Mouse (Mus musculus): ENCODE measurements around the gene Atp6v1g3. TPM values are rescaled to one million over a fixed set of nuclear protein-coding genes. Genes with fewer than 3 reads are reported as not detected.
A peak's percentile ranks its signal among the peaks of the same experiment; 100 is the strongest.

Atp6v1g3 gene
- total RNA-seq, 4 experiments from 2014 or later, result not detected

DNA sequence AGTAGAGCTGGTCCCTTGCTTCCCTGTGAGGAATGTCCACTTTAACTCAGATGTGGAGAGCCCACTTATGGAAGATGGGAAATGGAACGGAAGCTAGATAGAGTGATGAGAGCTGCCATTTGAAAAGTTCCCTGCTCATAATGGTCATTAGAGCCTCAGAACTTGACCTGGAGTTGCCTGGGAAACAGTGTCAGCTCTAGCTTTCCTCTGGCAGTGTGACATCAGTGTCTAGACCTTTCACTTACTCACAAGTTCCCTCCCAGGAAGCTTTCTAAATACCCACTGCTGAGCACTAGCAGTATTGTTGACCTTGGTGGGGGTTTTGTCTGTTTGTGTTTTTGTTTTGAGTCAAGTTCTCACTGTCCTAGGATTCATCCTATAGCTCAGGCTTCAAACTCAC lies 15.2 kb downstream of the Atp6v1g3 start:
- DNase-seq (ENCODE audit: low spot score in 2 of 2), result no peak

DNA sequence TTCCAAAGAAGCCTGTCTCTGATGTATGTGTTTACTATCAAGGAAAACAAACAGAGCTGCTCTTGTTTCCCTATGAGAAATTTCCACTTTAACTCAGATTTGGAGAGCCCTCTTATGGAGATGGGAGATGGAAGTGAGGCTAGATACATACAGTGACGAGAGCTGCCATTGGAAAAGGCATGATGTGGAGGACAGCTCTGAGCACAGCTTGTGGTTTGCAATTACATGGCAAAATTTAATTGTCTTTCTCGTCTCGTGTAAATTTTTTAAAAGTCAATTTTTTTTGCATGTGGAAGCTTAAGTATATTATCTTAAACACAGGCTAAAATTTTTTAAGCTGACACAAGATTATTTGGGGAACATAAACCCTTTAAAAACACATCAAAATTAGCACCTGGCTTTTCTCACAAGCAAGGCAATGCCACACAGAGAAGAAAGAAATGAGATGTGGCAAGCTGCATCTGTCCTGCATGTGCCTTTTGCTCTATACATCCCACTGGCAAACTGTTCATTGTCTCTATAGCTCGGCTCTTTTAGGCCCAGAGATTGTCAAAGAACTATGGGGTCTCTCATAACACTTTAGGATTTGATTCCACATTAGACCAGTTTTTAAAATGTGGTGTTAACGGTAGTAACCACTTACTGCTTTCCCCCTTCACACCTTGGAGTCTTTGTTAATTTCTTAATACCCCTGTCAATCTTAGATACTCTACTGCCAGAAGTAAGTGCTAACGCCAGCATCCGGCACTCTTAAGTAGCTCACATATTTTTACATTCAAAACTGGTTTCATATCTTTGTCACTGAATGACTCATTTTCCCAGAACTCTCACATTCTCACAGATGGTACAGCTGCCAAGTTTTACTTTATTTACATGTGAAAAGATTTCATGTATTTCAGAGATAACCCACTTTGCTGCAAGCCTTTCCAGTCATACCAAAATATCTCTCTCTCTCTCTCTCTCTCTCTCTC lies 16.2 kb downstream of the Atp6v1g3 start:
- DNase-seq (ENCODE audit: low spot score in 2 of 2), result no peak

DNA sequence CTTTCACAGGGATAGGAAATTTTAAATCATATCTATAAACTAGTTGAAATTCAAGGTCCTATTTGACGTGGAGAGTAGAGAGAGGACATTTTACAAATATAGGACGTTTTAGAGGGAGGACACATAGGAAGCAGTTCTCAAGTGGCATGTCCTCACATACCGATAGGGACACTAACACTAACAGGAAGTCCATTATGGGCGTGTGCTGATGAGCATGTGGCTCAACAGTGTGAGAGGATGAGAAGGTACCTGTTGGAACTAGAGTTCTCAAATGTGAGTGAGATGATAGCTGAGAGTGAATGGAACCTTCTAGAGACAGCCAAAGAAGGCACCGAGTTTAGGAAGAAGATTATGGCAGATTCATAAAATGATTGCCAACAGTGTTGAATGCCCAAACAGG lies 17.9 kb downstream of the Atp6v1g3 start:
- no peak for DNase-seq (ENCODE audit: low spot score in 2 of 2)

DNA sequence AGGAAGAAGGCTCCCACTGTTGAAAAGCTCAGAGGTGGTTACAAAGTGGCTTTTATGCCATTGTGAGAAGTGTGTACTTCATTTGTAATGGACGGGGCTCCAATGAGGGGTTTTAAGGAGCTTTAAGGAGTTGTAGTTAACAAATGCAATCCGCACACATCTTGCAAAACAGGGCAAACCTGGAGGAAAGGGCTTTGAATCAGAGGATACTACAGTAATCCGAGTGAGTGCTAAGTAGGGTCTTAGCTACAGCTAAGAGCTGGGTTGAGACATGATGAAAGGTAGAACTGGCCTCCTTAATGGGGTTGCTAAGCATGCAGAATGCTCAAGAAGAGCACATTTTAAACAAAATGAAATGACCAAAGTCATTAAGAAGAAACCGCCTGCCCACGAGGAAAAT lies 20.9 kb downstream of the Atp6v1g3 start:
- no peak for DNase-seq (ENCODE audit: low spot score in 2 of 2)

DNA sequence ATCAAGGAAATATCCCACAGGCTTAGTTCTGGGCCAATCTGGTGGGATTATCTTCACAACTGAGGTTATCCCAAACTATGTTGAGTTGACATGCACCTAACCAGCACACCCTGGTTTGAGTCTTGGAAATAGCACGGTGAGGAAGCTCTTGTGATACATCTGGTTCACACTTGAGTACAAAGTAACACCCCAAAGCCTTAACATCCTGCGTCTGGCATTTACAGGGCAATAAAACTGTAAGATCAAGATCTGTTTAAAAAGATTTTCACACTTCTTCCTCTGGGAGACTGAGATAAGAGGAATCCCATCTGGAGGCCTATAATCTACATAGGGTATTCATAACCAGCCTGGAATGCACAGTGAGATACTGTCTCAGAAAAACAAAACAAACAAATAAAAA lies 24.6 kb downstream of the Atp6v1g3 start:
- DNase-seq (ENCODE audit: low spot score in 2 of 2), result no peak

DNA sequence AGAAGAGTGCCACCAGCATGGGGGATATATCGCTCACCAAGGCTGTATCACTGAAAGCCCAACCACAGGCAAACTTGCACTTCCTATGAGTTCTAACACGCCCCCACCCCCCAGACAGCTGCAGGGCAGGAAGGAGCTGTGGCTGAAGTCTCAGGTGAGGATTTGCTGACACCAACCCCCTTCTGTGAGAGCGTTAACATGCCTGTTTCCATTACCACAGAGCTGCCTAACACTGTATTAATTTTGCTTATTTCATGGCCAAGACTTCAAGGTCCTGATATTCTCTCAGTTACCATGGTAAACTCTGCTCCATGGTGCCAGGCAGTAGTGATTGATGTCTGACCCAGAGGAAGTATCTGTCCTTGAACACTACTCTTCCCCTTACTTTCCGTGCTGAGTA lies 26.0 kb downstream of the Atp6v1g3 start:
- no peak for DNase-seq (ENCODE audit: low spot score in 2 of 2)

DNA sequence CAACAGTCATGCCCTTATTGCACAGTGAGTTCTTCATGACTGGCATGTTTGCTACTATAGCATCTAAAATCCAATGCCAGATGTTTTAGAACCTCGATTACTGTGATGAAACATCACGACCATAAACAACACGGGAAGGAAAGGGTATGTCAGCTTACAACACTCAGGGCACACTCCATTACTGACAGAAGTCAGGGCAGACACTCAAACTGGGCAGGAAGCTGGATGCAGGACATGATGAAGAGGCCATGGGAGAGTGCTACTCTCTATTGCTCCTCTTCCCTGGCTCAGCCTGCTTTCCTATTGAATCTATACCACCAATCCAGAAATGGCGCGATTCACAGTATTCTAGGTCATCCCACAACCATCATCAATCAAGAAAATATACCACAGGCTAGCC lies 28.4 kb downstream of the Atp6v1g3 start:
- DNase-seq (ENCODE audit: low spot score in 2 of 2), result no peak

DNA sequence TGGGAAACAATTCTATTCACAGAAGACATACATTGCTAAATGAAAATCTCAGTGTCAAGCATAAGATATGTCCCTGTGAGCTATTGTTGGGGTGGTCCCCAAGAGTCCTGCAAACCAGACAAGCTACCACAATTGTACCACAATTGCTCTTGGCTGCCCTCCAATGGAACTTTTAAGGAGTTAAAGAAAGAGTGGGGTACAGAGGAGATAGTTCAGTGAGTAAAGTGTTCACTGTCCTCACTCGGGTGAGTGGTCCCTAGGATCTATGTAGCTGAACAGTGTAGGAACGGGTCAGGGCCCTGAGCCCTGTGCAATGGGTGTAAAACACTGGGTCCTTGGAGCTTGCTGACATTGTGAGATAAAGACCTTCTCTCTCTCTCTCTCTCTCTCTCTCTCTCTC lies 29.2 kb downstream of the Atp6v1g3 start:
- DNase-seq (ENCODE audit: low spot score in 2 of 2), result no peak

DNA sequence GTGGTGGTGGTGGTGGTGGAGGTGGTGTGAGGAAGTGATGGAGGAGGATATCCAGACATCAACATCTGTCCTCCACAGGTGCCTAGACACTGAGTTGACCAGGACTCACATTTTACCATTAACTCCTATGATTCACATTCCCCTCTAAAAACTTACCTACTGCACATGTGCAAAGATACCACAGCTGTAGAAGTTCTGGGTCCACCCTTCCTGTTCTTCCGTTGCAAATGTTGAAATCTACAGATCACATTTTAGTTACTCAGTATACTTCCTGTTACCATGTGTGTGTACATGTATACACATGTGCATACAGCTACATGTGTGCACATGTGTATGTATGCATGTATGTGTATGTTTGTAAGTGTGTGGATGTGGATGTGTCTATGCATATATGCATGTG lies 29.8 kb downstream of the Atp6v1g3 start:
- DNase-seq (ENCODE audit: low spot score in 2 of 2), result no peak

DNA sequence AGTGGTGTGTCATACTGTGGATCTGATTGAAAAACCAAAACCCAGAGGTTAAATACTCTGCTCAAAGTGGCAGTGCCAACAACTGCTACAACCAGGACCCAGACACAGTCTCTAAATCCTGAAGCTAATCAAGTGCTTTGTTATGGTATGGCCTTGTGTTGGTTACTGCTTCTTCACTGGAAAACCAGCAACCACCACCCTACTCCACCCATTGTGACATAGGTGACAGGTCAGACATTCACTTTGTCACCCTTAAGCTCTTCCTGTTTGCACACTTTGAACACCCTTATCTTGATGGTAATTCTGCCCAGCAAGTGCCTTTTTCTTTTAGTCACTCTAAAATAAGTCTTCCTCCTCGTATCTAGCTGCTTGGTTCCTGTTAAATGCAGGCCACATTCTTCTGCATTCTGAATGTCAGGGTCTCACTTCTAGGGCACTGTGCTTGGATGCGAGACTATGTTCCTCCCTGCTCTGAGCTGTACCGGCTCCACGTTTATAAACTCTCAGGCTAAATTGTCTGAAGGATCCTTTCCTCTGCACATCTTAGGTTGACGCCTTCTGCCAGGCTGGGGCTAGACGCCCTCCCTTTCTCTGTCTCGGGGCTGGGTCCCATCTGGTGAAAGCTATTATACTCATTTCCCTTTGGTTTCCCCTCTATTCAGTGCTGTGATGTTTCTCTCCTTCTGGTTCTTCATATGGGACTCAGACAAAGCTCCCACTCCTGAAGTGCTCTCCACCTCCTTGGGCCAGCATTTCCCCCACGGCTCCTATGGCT lies 30.8 kb downstream of the Atp6v1g3 start:
- no peak for DNase-seq (ENCODE audit: low spot score in 2 of 2)

DNA sequence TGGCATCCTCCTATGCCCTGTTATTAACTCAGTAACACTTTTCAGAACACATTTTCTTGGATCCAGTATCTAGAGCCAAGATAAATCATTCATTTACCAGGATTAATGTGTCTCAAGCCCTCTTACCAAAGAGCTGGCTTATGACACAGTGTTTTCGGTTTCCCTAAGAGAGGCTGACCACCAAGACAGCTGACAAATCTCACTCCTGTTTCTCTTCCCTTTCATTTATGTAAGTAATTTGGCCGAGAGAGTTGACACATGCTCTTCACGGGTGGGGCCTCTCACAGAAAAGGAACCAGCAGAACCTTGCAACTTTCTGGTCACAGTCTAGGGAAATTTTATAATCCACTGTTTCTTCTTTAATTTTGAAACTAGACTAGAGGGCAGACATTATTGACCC lies 49.1 kb downstream of the Atp6v1g3 start:
- no peak for DNase-seq (ENCODE audit: low spot score in 2 of 2)

DNA sequence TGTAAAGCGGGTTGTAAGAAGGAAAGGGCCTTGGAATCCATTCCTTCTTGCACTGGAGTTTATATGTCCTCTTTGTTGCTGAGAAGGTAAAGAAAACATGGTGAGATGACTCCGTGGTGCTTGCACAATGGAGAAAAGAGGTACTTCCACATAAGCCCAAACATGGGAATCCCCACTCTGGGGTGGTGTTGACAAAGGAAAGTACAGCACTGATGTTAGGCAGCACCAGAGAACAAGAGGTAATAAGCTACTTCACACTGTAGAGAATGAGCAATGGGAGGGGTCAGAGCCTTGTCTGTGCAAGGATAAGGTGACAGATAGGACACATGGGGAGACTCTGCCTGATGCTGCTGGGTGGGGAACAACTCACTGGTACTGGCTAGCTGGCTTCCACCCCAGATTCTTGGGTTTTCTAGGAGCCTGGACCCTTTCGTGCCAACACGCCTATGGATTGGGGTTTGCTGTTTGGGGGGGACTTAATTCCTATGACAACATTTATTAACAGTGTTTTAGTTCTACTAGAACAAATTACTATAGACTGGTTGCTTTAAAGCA lies 49.6 kb downstream of the Atp6v1g3 start:
- no peak for DNase-seq (ENCODE audit: low spot score in 2 of 2)

DNA sequence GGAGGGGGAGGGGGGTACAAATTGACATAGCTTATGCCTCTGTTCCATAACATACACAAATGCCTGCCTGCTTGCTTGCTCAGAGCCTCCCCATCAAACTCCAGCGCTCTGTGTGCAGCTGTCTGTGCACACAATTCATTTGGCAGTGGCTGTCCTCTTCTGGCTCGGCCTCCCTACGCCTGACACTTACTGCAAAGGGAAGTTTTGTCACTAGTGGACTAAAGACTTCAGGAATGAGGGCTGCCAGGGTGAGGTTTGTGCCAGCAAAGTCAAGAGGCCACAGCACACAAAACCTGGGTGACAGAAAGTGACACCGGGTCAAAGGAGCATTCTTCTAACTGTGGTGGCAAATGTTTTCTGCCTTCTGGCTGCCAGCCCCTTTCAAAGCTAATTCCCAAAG lies 52.6 kb downstream of the Atp6v1g3 start:
- DNase-seq (ENCODE audit: low spot score in 2 of 2), result no peak

DNA sequence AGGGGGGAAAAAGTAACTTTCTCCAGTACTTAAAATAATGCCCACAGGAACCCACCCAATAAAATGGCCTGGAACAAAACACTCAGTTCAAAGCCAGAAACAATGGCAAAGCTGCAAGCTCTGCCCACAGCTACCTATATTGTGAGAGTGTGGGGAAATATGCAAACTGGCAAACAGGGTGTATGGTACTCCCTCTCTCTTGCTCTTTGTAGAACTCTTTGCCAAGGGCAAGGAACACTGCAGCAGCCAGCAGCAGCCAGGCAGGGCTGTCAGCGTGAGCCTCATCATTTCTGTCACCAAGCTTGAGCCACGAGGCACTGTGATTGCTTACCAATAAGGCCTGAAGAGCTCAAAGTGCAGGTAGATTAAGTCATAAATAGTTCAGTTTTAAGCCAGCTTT lies 53.0 kb downstream of the Atp6v1g3 start:
- no peak for DNase-seq (ENCODE audit: low spot score in 2 of 2)

DNA sequence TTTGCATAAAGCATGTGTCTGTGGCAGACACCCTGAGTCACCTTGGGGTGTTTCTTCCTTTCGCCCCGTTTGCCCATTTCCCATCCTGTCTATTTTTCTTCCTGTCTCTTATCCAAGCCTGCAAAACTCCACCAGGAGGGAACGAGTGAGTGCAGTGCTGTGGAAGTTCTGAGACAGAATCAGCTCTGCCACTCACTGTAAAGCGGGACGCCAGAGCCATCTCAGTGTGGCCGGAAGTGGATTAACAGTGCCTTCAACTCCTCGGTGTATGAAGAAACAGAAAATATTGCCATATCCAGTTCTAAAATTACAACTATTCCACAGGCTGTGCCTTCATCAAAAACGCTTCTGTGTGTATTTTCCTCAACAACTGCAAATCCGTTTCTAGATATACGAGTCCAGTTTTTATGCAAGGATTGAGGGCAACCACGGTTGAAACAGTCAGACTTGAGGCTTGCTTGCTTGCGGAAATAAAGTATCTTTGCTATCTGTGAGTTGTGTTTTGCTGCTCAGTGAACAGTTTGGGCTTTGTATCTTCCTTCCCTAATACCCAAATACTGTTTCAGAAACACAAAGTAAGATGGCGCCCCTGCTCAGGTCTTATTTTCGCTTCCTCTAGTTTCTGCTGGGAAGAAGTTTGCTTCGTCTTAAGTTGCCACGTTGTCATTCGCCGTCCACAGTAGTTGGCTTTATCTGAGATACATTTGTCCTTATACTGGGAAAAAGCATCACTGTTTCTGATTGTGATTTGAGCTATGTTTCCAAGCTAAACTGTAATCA lies 54.1 kb downstream of the Atp6v1g3 start:
- no peak for DNase-seq (ENCODE audit: low spot score in 2 of 2)

DNA sequence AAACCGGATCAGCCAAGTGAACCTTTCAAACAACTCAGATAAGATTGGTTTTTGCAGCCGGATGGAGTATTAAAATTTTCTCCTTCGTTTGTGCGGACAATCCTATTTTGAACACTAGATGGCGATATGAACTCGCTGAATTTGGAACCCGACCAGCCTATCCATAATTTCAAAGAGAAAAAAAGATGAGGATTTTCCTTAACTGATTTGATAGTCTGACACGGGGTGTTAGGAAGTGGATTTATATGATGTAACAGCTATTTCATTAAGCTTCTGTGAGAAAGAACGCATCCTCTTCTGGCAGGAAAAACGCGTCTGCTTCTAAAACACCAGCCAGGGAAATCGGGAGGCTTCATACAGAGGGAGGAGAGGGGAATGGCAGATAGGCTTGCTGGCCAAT lies 54.8 kb downstream of the Atp6v1g3 start:
- peak in 1 of 2 experiments; percentile 31 for DNase-seq (ENCODE audit: low spot score in 2 of 2)

DNA sequence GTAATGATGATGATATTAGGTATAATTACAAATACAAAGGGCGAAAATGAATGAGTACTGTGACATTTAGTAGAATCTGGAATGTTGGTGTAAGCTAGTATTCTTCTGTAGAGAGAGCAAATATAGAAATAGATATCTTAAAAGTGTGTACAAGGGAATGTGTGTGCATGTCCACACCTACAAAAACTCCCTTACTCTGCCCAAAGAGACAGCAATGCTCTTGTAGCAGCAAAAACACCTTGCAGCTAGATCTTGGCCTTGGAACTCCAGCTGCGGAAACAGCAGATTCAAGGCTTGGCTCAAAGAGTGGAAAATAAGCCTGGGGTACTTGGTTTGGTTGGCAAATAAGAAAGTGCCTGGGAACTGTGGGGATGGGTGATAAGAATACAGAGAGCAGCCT lies 57.0 kb downstream of the Atp6v1g3 start:
- no peak for DNase-seq (ENCODE audit: low spot score in 2 of 2)

DNA sequence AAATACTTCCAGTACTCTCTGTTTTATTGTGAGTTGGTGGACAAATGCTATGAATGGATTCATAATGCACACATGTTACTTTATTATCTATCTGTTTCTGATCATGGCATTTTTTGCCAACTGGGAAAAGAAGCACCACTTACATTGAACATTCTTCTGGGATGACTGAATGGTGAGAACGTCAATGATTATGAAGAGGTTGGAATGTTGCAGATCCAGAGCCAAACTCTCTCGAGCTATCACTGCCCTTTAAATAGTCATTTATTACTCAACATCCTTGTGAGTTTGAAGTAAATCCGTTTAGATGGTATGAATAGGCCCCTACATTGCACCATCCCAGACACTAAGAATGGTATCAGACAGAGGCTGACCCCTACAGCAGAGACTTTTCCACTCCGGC lies 58.1 kb downstream of the Atp6v1g3 start:
- no peak for DNase-seq (ENCODE audit: low spot score in 2 of 2)

DNA sequence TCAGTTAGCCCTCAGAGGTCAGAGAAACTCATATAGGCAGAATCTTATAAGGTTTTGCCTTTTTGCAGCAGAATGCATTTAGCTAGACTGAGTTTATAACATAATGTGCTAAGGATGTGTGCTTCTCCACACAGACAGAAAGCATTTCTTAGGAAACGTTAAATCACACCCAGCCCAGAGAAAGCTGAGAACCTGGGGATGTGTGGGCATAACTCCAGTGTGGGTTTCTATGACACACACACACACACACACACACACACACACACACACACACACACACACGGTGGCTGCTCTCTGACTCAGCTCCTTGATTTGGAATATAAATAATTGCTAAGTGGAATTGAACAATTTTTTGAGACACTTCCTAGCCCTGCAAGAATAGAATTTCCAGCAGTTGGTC lies 61.2 kb downstream of the Atp6v1g3 start:
- no peak for DNase-seq (ENCODE audit: low spot score in 2 of 2)

DNA sequence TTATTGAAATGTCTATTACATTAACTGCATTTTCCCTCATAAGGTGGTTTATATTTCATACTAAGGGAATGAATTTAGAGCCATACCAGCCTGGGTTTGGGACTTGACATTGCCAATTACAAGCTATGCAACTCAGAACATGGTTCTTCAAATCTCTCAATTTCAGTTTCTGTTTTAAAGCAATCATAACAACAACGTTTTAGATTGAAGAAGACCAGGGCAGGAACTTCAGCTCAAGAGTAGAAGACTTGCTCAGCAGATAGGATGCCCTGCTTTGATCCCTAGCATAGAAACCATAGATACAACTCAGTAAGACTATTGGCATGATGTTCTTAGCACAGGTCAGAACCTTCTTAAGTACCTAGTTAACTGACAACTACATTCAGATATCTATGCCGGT lies 63.9 kb downstream of the Atp6v1g3 start:
- DNase-seq (ENCODE audit: low spot score in 2 of 2), result no peak

All from layer of hippocampus, adult 8-10 months (tissue).